Mouse (Mus musculus) embryonic fibroblast, embryonic 13.5 days (primary cell): ENCODE results near the gene Alkbh3.

Experiments
- CTCF ChIP-seq: IDR thresholded peaks from 2 replicates; pipeline ENCODE4 v1.5.1; 2011; ENCODE audit warnings: mild to moderate bottlenecking, control low read depth, low read length, moderate library complexity, borderline replicate concordance; ENCODE audit not compliant: insufficient read depth
- POLR2A ChIP-seq: IDR thresholded peaks from 2 replicates; pipeline ENCODE4 v1.6.1; 2011; ENCODE audit warnings: low read depth, mild to moderate bottlenecking, control low read depth, low read length, moderate library complexity

DNA sequence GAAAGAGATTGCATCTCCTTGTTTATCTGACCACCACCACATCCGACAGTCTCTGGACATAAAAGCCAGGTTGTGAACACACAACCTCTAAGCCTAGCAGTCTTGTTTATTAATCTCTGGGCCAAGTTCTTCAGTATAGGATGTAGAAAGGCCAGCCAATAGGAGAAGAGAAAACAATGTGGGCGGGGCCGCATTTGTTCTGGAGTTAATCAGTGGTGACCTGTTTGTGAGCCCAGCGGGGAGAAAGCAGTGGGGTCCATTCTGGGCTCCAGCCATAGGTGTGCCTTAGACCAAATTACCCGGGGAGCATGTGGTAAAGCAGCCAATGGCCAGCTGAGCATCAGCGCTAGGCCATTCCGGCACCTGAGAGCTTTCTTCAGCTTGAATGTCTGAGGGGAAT, 35.6 kb downstream of the Alkbh3 start:
- TF ChIP-seq CTCF (no peak), POLR2A (no peak)
